Mouse (Mus musculus): Measurements from ENCODE around the gene Dennd4a. TPM values are rescaled to one million over a fixed set of nuclear protein-coding genes. Genes with fewer than 3 reads are reported as not detected.

Gene Dennd4a
- polyA plus RNA-seq, 1 experiment from 2014 or later = 10.1 TPM

DNA sequence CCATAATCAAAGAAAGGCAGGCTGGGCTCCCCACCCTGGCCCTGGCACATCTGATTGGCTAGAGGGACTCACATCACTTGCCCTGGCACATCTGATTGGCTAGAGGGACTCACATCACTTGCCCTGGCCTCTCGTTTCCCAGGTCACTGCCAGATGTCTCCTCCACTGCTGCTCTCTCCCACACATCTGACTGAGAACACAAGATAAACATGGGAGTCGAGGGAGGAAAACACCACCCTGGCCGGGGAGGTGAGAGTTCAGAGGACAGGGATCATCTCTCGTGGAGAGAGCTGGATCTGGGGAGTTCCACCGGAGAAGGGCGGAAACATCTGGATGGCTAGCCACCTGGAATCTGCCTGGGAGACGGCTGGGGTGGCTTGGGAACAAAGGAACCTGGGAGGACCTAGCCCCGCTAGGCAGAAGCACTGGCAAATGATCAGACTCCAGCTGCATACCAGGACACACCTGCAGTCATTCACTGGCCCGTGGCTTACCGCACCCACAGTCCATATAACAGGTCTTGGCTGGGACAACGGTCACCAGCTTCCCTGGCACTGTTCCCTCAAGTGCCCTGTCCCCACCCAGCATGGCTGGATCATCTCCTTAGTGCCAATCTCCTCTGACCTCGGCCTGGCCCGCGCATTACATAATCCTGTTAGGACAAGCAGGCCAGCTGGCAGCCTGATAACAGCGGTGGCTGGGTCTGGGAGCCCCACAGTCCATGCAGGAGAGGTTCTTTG, 123.0 kb downstream of the Dennd4a start:
- peak; percentile 25 for DNase-seq (ENCODE audit: low spot score)
- 0 out of 2 replicates have a peak, but pooled peaks have one; percentile 35 for ATAC-seq (ENCODE audit: low FRiP score)
- H3K4me2 ChIP-seq (replicated peaks; ENCODE audit: low read depth, low read length) = no peak overlapping the region

GRCm38 (mm10) chr9:64936508-64936907, 125.4 kb downstream of the Dennd4a start:
- Histone ChIP-seq H3K9ac (ENCODE audit: low read depth, low read length) (no peak overlapping the region), H3K4me2 (replicated peaks; ENCODE audit: low read depth, low read length) (no peak overlapping the region), H3K27me3 (ENCODE audit: control insufficient read depth, insufficient read depth, low read length) (no peaks in the 10 kb centered on the region), H3K4me3 (ENCODE audit: low read depth, low read length) (no peak overlapping the region), H3K4me1 (replicated peaks; ENCODE audit: control insufficient read depth, insufficient read depth, low read length) (no peaks in the 10 kb centered on the region), H3K9me3 (ENCODE audit: control insufficient read depth, low read length) (no peaks in the 10 kb centered on the region), H3K27ac (ENCODE audit: low read depth, low read length) (no peak overlapping the region), H3K36me3 (ENCODE audit: control insufficient read depth, insufficient read depth, low read length) (no peaks in the 10 kb centered on the region)
- DNase-seq (ENCODE audit: low spot score) (peak; percentile 81), ATAC-seq (ENCODE audit: low FRiP score) (no peak)
- WGBS = 9% methylated on average over 6 of the region's 6 CpGs

More for the DNA sequence above, 123.0 kb downstream of the Dennd4a start:
- no peak overlapping the region for H3K4me3 ChIP-seq (ENCODE audit: low read depth, low read length)
- H3K27ac ChIP-seq (ENCODE audit: low read depth, low read length) = no peak overlapping the region
- H3K27me3 ChIP-seq (ENCODE audit: control insufficient read depth, insufficient read depth, low read length) = no peaks in the 10 kb centered on the region
- H3K9ac ChIP-seq (ENCODE audit: low read depth, low read length) = no peak overlapping the region
- WGBS = 63% methylated on average over 15 of the region's 15 CpGs
- no peaks in the 10 kb centered on the region for H3K9me3 ChIP-seq (ENCODE audit: control insufficient read depth, low read length)
- no peaks in the 10 kb centered on the region for H3K36me3 ChIP-seq (ENCODE audit: control insufficient read depth, insufficient read depth, low read length)
- H3K4me1 ChIP-seq (replicated peaks; ENCODE audit: control insufficient read depth, insufficient read depth, low read length) = no peaks in the 10 kb centered on the region

GRCm38 (mm10) chr9:64937491-64937890, 126.4 kb downstream of the Dennd4a start:
- Histone ChIP-seq H3K4me1 (replicated peaks; ENCODE audit: control insufficient read depth, insufficient read depth, low read length) (no peaks in the 10 kb centered on the region), H3K4me2 (replicated peaks; ENCODE audit: low read depth, low read length) (no peak overlapping the region), H3K27me3 (ENCODE audit: control insufficient read depth, insufficient read depth, low read length) (no peaks in the 10 kb centered on the region), H3K9me3 (ENCODE audit: control insufficient read depth, low read length) (no peaks in the 10 kb centered on the region), H3K4me3 (ENCODE audit: low read depth, low read length) (no peak overlapping the region), H3K9ac (ENCODE audit: low read depth, low read length) (no peak overlapping the region), H3K27ac (ENCODE audit: low read depth, low read length) (no peak overlapping the region), H3K36me3 (ENCODE audit: control insufficient read depth, insufficient read depth, low read length) (no peaks in the 10 kb centered on the region)
- 62% methylated on average over 5 of the region's 5 CpGs for WGBS
- DNase-seq (ENCODE audit: low spot score) (no peak), ATAC-seq (ENCODE audit: low FRiP score) (no peak)

DNA sequence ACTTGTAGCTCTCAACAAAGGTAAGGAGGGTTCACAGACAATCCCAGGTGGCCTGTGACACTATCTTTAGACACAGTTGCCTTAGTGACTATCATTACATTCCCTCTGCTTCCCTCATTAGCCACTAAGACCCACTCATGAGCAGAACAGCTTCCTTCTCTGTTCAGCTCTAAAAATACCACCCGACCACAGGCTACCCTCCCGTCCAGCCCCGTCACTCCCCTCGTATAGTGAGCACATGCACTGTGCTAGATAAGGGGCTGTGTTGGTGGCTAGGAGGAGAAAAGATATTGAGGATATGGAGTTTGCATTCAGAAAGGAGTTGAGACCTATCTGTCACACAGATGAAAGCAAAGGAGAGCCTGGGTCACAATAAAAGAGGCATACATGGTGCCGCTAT, 127.4 kb downstream of the Dennd4a start:
- Histone ChIP-seq H3K27ac (ENCODE audit: low read depth, low read length) (no peak overlapping the region), H3K9ac (ENCODE audit: low read depth, low read length) (no peak overlapping the region), H3K27me3 (ENCODE audit: control insufficient read depth, insufficient read depth, low read length) (no peaks in the 10 kb centered on the region), H3K9me3 (ENCODE audit: control insufficient read depth, low read length) (no peaks in the 10 kb centered on the region), H3K4me2 (replicated peaks; ENCODE audit: low read depth, low read length) (no peak overlapping the region), H3K4me3 (ENCODE audit: low read depth, low read length) (no peak overlapping the region), H3K4me1 (replicated peaks; ENCODE audit: control insufficient read depth, insufficient read depth, low read length) (no peaks in the 10 kb centered on the region), H3K36me3 (ENCODE audit: control insufficient read depth, insufficient read depth, low read length) (no peaks in the 10 kb centered on the region)
- DNase-seq (ENCODE audit: low spot score) = no peak
- WGBS = 86% methylated on average over 5 of the region's 5 CpGs
- ATAC-seq (ENCODE audit: low FRiP score) = no peak

GRCm38 (mm10) chr9:64939281-64939680, 128.1 kb downstream of the Dennd4a start:
- Histone ChIP-seq H3K27ac (ENCODE audit: low read depth, low read length) (no peak overlapping the region), H3K9me3 (ENCODE audit: control insufficient read depth, low read length) (no peaks in the 10 kb centered on the region), H3K9ac (ENCODE audit: low read depth, low read length) (no peak overlapping the region), H3K4me3 (ENCODE audit: low read depth, low read length) (no peak overlapping the region), H3K4me2 (replicated peaks; ENCODE audit: low read depth, low read length) (no peak overlapping the region), H3K27me3 (ENCODE audit: control insufficient read depth, insufficient read depth, low read length) (no peaks in the 10 kb centered on the region), H3K36me3 (ENCODE audit: control insufficient read depth, insufficient read depth, low read length) (no peaks in the 10 kb centered on the region), H3K4me1 (replicated peaks; ENCODE audit: control insufficient read depth, insufficient read depth, low read length) (no peaks in the 10 kb centered on the region)
- ATAC-seq (ENCODE audit: low FRiP score) (no peak), DNase-seq (ENCODE audit: low spot score) (no peak)
- 62% methylated on average over 4 of the region's 4 CpGs for WGBS

DNA sequence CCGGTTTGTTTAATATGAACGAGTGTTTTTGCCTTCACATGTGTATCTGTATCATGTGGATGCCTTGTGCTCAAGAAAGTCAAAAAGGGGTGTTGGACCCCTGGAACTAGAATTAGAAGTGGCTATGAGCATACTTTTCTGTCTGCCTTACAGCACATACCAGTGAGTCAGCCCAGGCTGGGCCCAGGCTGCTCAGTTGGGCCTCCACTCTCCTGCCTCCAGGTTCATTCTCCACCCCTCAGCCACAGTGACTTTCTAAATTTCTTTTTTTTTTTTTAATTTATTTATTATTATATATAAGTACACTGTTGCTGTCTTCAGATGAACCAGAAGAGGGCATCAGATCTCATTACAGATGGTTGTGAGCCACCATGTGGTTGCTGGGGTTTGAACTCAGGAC, 128.7 kb downstream of the Dennd4a start:
- DNase-seq (ENCODE audit: low spot score) = no peak

GRCm38 (mm10) chr9:64940731-64941346, 129.7 kb downstream of the Dennd4a start:
- no peak for DNase-seq (ENCODE audit: low spot score)
- Histone ChIP-seq H3K4me1 (replicated peaks; ENCODE audit: control insufficient read depth, insufficient read depth, low read length) (no peaks in the 10 kb centered on the region), H3K4me3 (ENCODE audit: low read depth, low read length) (no peak overlapping the region), H3K27ac (ENCODE audit: low read depth, low read length) (no peak overlapping the region), H3K4me2 (replicated peaks; ENCODE audit: low read depth, low read length) (no peak overlapping the region), H3K36me3 (ENCODE audit: control insufficient read depth, insufficient read depth, low read length) (no peaks in the 10 kb centered on the region), H3K27me3 (ENCODE audit: control insufficient read depth, insufficient read depth, low read length) (no peaks in the 10 kb centered on the region), H3K9ac (ENCODE audit: low read depth, low read length) (no peak overlapping the region), H3K9me3 (ENCODE audit: control insufficient read depth, low read length) (no peaks in the 10 kb centered on the region)
- no peak for ATAC-seq (ENCODE audit: low FRiP score)
- WGBS = 87% methylated on average over 11 of the region's 11 CpGs

More for the DNA sequence above, 128.7 kb downstream of the Dennd4a start:
- WGBS = 82% methylated on average over 2 of the region's 2 CpGs
- no peak for ATAC-seq (ENCODE audit: low FRiP score)
- H3K36me3 ChIP-seq (ENCODE audit: control insufficient read depth, insufficient read depth, low read length) = no peaks in the 10 kb centered on the region
- H3K9ac ChIP-seq (ENCODE audit: low read depth, low read length) = no peak overlapping the region
- H3K4me3 ChIP-seq (ENCODE audit: low read depth, low read length) = no peak overlapping the region
- no peaks in the 10 kb centered on the region for H3K27me3 ChIP-seq (ENCODE audit: control insufficient read depth, insufficient read depth, low read length)
- H3K27ac ChIP-seq (ENCODE audit: low read depth, low read length) = no peak overlapping the region
- H3K4me1 ChIP-seq (replicated peaks; ENCODE audit: control insufficient read depth, insufficient read depth, low read length) = no peaks in the 10 kb centered on the region
- no peak overlapping the region for H3K4me2 ChIP-seq (replicated peaks; ENCODE audit: low read depth, low read length)
- H3K9me3 ChIP-seq (ENCODE audit: control insufficient read depth, low read length) = no peaks in the 10 kb centered on the region

- no peaks in the 10 kb centered on the region for H3K4me1 ChIP-seq (replicated peaks; ENCODE audit: control insufficient read depth, insufficient read depth, low read length)
- H3K36me3 ChIP-seq (ENCODE audit: control insufficient read depth, insufficient read depth, low read length) = no peaks in the 10 kb centered on the region
- no peak overlapping the region for H3K27ac ChIP-seq (ENCODE audit: low read depth, low read length)
- no peak overlapping the region for H3K4me2 ChIP-seq (replicated peaks; ENCODE audit: low read depth, low read length)
- no peak for DNase-seq (ENCODE audit: low spot score)
- H3K9me3 ChIP-seq (ENCODE audit: control insufficient read depth, low read length) = no peaks in the 10 kb centered on the region
- 92% methylated on average over 4 of the region's 4 CpGs for WGBS
- H3K4me3 ChIP-seq (ENCODE audit: low read depth, low read length) = no peak overlapping the region
- no peaks in the 10 kb centered on the region for H3K27me3 ChIP-seq (ENCODE audit: control insufficient read depth, insufficient read depth, low read length)
- H3K9ac ChIP-seq (ENCODE audit: low read depth, low read length) = no peak overlapping the region
- ATAC-seq (ENCODE audit: low FRiP score) = no peak
Observed at GRCm38 (mm10) chr9:64941650-64942049, 130.5 kb downstream of the Dennd4a start.

DNA sequence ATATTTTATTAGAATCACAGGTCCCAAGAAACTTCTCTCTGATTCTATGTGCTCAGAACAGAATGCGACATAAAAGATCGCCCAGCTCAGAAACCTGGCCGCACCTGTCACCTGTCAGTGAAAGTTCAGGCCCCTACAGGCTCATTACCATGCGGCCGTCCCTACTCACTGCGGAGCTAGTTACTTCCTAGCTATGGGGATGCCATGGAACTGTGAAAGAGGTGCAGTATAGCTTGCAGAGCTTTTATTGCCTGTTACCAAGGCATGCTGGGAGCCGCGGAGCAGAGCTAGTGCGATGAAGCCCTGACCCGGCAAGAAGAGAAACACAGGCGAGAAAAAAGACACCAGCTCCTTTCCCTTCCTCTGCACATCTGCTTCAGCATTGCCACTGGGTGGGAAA, 132.9 kb downstream of the Dennd4a start:
- H3K4me2 ChIP-seq (replicated peaks; ENCODE audit: low read depth, low read length) = no peak overlapping the region
- 26% methylated on average over 11 of the region's 11 CpGs for WGBS
- H3K9ac ChIP-seq (ENCODE audit: low read depth, low read length) = no peak overlapping the region
- H3K4me3 ChIP-seq (ENCODE audit: low read depth, low read length) = no peak overlapping the region
- H3K4me1 ChIP-seq (replicated peaks; ENCODE audit: control insufficient read depth, insufficient read depth, low read length) = no peaks in the 10 kb centered on the region
- no peak for ATAC-seq (ENCODE audit: low FRiP score)
- H3K9me3 ChIP-seq (ENCODE audit: control insufficient read depth, low read length) = no peaks in the 10 kb centered on the region
- H3K27ac ChIP-seq (ENCODE audit: low read depth, low read length) = no peak overlapping the region
- no peak for DNase-seq (ENCODE audit: low spot score)
- no peaks in the 10 kb centered on the region for H3K36me3 ChIP-seq (ENCODE audit: control insufficient read depth, insufficient read depth, low read length)
- no peaks in the 10 kb centered on the region for H3K27me3 ChIP-seq (ENCODE audit: control insufficient read depth, insufficient read depth, low read length)
